Mouse (Mus musculus) ES-E14 (cell line): ENCODE results near the gene Ager.

Source experiments
- MAFK ChIP-seq: IDR thresholded peaks from 2 replicates; pipeline ENCODE4 v1.6.1; 2014; ENCODE audit warnings: mild to moderate bottlenecking, low read depth, low read length, inconsistent platforms; ENCODE audit not compliant: insufficient read depth
- ZNF384 ChIP-seq: IDR thresholded peaks from 2 replicates; pipeline ENCODE4 v1.6.1; 2012; ENCODE audit warnings: low read depth, low read length, inconsistent platforms

DNA sequence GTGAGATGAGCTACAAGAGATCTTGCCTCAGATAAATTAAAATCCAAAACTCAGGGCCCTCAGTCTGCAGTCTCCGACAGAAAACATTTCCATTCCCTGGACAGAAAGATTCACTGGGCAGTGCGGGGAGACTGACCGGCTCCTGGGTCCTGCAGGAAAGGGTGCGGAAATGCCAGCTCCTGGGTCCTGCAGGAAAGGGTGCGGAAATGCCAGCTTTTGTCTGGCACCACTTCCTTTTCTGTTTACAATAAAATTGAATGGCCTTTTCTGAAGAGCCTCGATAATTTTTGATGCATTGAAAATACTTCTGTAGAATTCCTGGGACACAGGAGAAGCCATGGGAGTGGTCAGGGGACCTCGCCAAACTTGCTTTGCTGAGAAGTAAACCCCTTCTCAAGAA is 38.5 kb upstream of the Ager start:
- TF ChIP-seq ZNF384 = no peak
- TF ChIP-seq MAFK = no peak
